Mouse (Mus musculus) liver, embryonic 16.5 days (tissue): ENCODE measurements around the gene Srpk2. TPM values are rescaled to one million over a fixed set of nuclear protein-coding genes. Genes with fewer than 3 reads are reported as not detected.
"Not testable (repeated sequence)": the region's sequence is repeated elsewhere in the genome, so short reads cannot be mapped to it uniquely, and the experiment has no call there.

Experiments used
- ATAC-seq: fragments of 200-750 bp; cut with Nextera tagmentation; 2 replicates; pipeline ENCODE4 v1.8.0; 2017; ENCODE audit warnings: low read depth, mild to moderate bottlenecking, moderate number of reproducible peaks, moderate library complexity
- H3K27ac ChIP-seq: fragments of 300-500 bp; sonication (generic); 2 replicates; pipeline ENCODE4 v1.5.1; 2014; ENCODE audit warnings: mild to moderate bottlenecking, low read length
- H3K27me3 ChIP-seq: fragments of 300-500 bp; sonication (generic); 2 replicates; pipeline ENCODE4 v1.6.1; 2014; ENCODE audit warnings: low read depth, low read length, mixed read lengths; ENCODE audit not compliant: control insufficient read depth, insufficient read depth
- H3K36me3 ChIP-seq: fragments of 300-500 bp; sonication (generic); 2 replicates; pipeline ENCODE4 v1.6.1; 2014; ENCODE audit warnings: mild to moderate bottlenecking; ENCODE audit not compliant: control insufficient read depth, insufficient read depth
- H3K4me1 ChIP-seq: fragments of 300-500 bp; sonication (generic); 2 replicates; pipeline ENCODE4 v1.6.1; 2014; ENCODE audit warnings: low read depth, low read length, mixed read lengths; ENCODE audit not compliant: control insufficient read depth
- H3K4me2 ChIP-seq: fragments of 300-500 bp; sonication (generic); 2 replicates; pipeline ENCODE4 v1.6.1; 2014; ENCODE audit warnings: low read depth, low read length, mixed read lengths
- H3K4me3 ChIP-seq: fragments of 300-500 bp; sonication (generic); 2 replicates; pipeline ENCODE4 v1.5.1; 2014; ENCODE audit warnings: low read depth, mild to moderate bottlenecking, low read length
- H3K9ac ChIP-seq: fragments of 300-500 bp; sonication (generic); 2 replicates; pipeline ENCODE4 v1.6.1; 2014; ENCODE audit warnings: low read depth, low read length
- H3K9me3 ChIP-seq: fragments of 300-500 bp; sonication (generic); replicated peaks from 2 replicates; pipeline ENCODE4 v1.6.1; 2016; ENCODE audit warnings: low read length; ENCODE audit not compliant: control insufficient read depth
- WGBS: fragments of 180-500 bp; shearing (Covaris S2); extraction: QIAGEN DNeasy Blood & Tissue Kit; methylation state at CpG from one replicate; pipeline ENCODE4 v1.1.7; 2014; ENCODE audit not compliant: insufficient replicate concordance; 5-methylcytosine and 5-hydroxymethylcytosine counted together
- polyA plus RNA-seq: library from polyadenylated mRNA; unstranded; fragments of >200 nt; fragmentation: Nextera tagmentation; extraction: Ambion mirVana; gene quantifications from 2 replicates; pipeline ENCODE4 v1.2.1, GENCODE M21; 2015

Srpk2 gene
- 6.2 and 6.6 TPM in 2 replicates for polyA plus RNA-seq

- ATAC-seq = no peak
- Histone ChIP-seq H3K4me2 (no peak within 1 kb of the TSS), H3K4me3 (no peak within 1 kb of the TSS), H3K9ac (no peak within 1 kb of the TSS), H3K27ac (no peak within 1 kb of the TSS), H3K27me3 (no peaks in the 10 kb centered on the region), H3K9me3 (no peaks in the 10 kb centered on the region), H3K36me3 (no peaks in the 10 kb centered on the region), H3K4me1 (no peaks in the 10 kb centered on the region)
- WGBS = 44% methylated on average over 1 of the region's 1 CpGs
These were observed at the start of gene Srpk2 for GRCm38 (mm10) chr5:23684517-23684916. TSS of gene Srpk2 (minus strand) at chr5:23684617.

GRCm38 (mm10) chr5:23721956-23722355 lies 37.5 kb upstream of the Srpk2 start:
- no peak overlapping the region for H3K4me3 ChIP-seq
- 75% methylated on average over 2 of the region's 2 CpGs for WGBS
- H3K4me1 ChIP-seq = no peaks in the 10 kb centered on the region
- H3K27ac ChIP-seq = no peak overlapping the region
- H3K9me3 ChIP-seq = no peaks in the 10 kb centered on the region
- no peaks in the 10 kb centered on the region for H3K27me3 ChIP-seq
- no peak overlapping the region for H3K4me2 ChIP-seq
- H3K36me3 ChIP-seq = no peaks in the 10 kb centered on the region
- no peak overlapping the region for H3K9ac ChIP-seq
- no peak for ATAC-seq

GRCm38 (mm10) chr5:23718881-23719328 lies 34.5 kb upstream of the Srpk2 start:
- H3K9me3 ChIP-seq = no peaks in the 10 kb centered on the region
- no peak overlapping the region for H3K27ac ChIP-seq
- no peaks in the 10 kb centered on the region for H3K36me3 ChIP-seq
- H3K4me3 ChIP-seq = no peak overlapping the region
- no peaks in the 10 kb centered on the region for H3K4me1 ChIP-seq
- 47% methylated on average over 4 of the region's 4 CpGs for WGBS
- no peak overlapping the region for H3K9ac ChIP-seq
- no peak overlapping the region for H3K4me2 ChIP-seq
- no peak for ATAC-seq
- no peaks in the 10 kb centered on the region for H3K27me3 ChIP-seq

GRCm38 (mm10) chr5:23718182-23718534 lies 33.7 kb upstream of the Srpk2 start:
- WGBS = 27% methylated on average over 1 of the region's 1 CpGs
- ATAC-seq = no peak

GRCm38 (mm10) chr5:23717469-23718181 lies 33.2 kb upstream of the Srpk2 start:
- Histone ChIP-seq H3K4me1 (peaks cover 3% of the 10 kb centered on the region; the same call in 1 of the 2 replicates), H3K4me3 (no peak overlapping the region), H3K9me3 (no peaks in the 10 kb centered on the region), H3K4me2 (no peak overlapping the region), H3K27ac (no peak overlapping the region), H3K27me3 (no peaks in the 10 kb centered on the region), H3K36me3 (no peaks in the 10 kb centered on the region), H3K9ac (no peak overlapping the region)
- no peak for ATAC-seq
- 36% methylated on average over 3 of the region's 3 CpGs for WGBS

More at GRCm38 (mm10) chr5:23718182-23718534, 33.7 kb upstream of the Srpk2 start:
- Histone ChIP-seq H3K4me2 (no peak overlapping the region), H3K4me3 (no peak overlapping the region), H3K27ac (no peak overlapping the region), H3K27me3 (no peaks in the 10 kb centered on the region), H3K4me1 (no peaks in the 10 kb centered on the region; the same call in 1 of the 2 replicates), H3K9ac (no peak overlapping the region), H3K36me3 (no peaks in the 10 kb centered on the region), H3K9me3 (no peaks in the 10 kb centered on the region)

GRCm38 (mm10) chr5:23713401-23714335 lies 29.3 kb upstream of the Srpk2 start:
- no peak overlapping the region for H3K9ac ChIP-seq
- no peaks in the 10 kb centered on the region for H3K27me3 ChIP-seq
- 74% methylated on average over 8 of the region's 8 CpGs for WGBS
- no peak overlapping the region for H3K4me2 ChIP-seq
- H3K9me3 ChIP-seq = 0 out of 2 replicates have a peak, but pooled peaks cover 2% of the 10 kb centered on the region
- H3K4me3 ChIP-seq = no peak overlapping the region
- no peak for ATAC-seq
- no peak overlapping the region for H3K27ac ChIP-seq
- peaks cover 17% of the 10 kb centered on the region for H3K36me3 ChIP-seq
- H3K4me1 ChIP-seq = peaks cover 3% of the 10 kb centered on the region; the same call in 1 of the 2 replicates

GRCm38 (mm10) chr5:23712130-23713001 lies 27.9 kb upstream of the Srpk2 start:
- Histone ChIP-seq H3K27ac (no peak overlapping the region), H3K9me3 (0 out of 2 replicates have a peak, but pooled peaks cover 2% of the 10 kb centered on the region), H3K36me3 (peaks cover 20% of the 10 kb centered on the region), H3K9ac (peak overlapping the region; percentile 65), H3K4me2 (peak overlapping the region; percentile 74), H3K4me1 (peaks cover 3% of the 10 kb centered on the region; the same call in 1 of the 2 replicates), H3K4me3 (peak overlapping the region; percentile 73), H3K27me3 (no peaks in the 10 kb centered on the region)
- 5% methylated on average over 52 of the region's 60 CpGs for WGBS
- peak; percentile 99 for ATAC-seq

- not testable (repeated sequence) for H3K27me3 ChIP-seq, H3K27ac ChIP-seq, H3K9me3 ChIP-seq, ATAC-seq, H3K4me1 ChIP-seq
- peaks cover 26% of the 10 kb centered on the region for H3K36me3 ChIP-seq
- peak overlapping the region; percentile 73 for H3K4me3 ChIP-seq
- peak overlapping the region; percentile 65 for H3K9ac ChIP-seq
- peak overlapping the region; percentile 74 for H3K4me2 ChIP-seq
- WGBS = 47% methylated on average over 6 of the region's 6 CpGs
These were observed 27.3 kb upstream of the Srpk2 start for GRCm38 (mm10) chr5:23711671-23712129.
